Mouse (Mus musculus) lung, embryonic 14.5 days (tissue): ENCODE measurements around the gene Nars2. TPM values are rescaled to one million over a fixed set of nuclear protein-coding genes. Genes with fewer than 3 reads are reported as not detected.

ENCODE experiments used
- ATAC-seq: fragments of 200-750 bp; cut with Nextera tagmentation; 2 replicates; pipeline ENCODE4 v1.8.0; 2017; ENCODE audit warnings: mild to moderate bottlenecking, moderate TSS enrichment, moderate library complexity; ENCODE audit not compliant: insufficient read depth
- DNase-seq: peaks from one replicate; pipeline ENCODE4 v3.0.0-alpha.2; 2015
- H3K27ac ChIP-seq: fragments of 300-500 bp; sonication (generic); 2 replicates; pipeline ENCODE4 v1.5.1; 2014; ENCODE audit warnings: low read depth, mild to moderate bottlenecking, moderate library complexity
- H3K27me3 ChIP-seq: fragments of 300-500 bp; sonication (generic); 2 replicates; pipeline ENCODE4 v1.6.1; 2014; ENCODE audit warnings: low read length, control low read depth; ENCODE audit not compliant: insufficient read depth
- H3K36me3 ChIP-seq: fragments of 300-500 bp; sonication (generic); 2 replicates; pipeline ENCODE4 v1.6.1; 2014; ENCODE audit warnings: control low read depth; ENCODE audit not compliant: insufficient read depth
- H3K4me1 ChIP-seq: fragments of 300-500 bp; sonication (generic); 2 replicates; pipeline ENCODE4 v1.6.1; 2014; ENCODE audit warnings: antibody characterized with exemption, control low read depth; ENCODE audit not compliant: insufficient read depth
- H3K4me2 ChIP-seq: fragments of 300-500 bp; sonication (generic); 2 replicates; pipeline ENCODE4 v1.6.1; 2014; ENCODE audit warnings: mild to moderate bottlenecking
- H3K4me3 ChIP-seq: fragments of 300-500 bp; sonication (generic); 2 replicates; pipeline ENCODE4 v1.5.1; 2014; ENCODE audit warnings: low read depth, low read length
- H3K9ac ChIP-seq: fragments of 300-500 bp; sonication (generic); 2 replicates; pipeline ENCODE4 v1.6.1; 2014
- H3K9me3 ChIP-seq: fragments of 300-500 bp; sonication (generic); 2 replicates; pipeline ENCODE4 v1.6.1; 2016; ENCODE audit warnings: low read depth, low read length, control low read depth
- CTCF ChIP-seq: IDR thresholded peaks from 2 replicates; pipeline ENCODE4 v1.5.1; 2016; ENCODE audit warnings: antibody characterized with exemption, low read depth
- WGBS: fragments of 180-500 bp; shearing (Covaris S2); extraction: QIAGEN DNeasy Blood & Tissue Kit; methylation state at CpG from one replicate; pipeline ENCODE4 v1.1.7; 2014; 5-methylcytosine and 5-hydroxymethylcytosine counted together
- polyA plus RNA-seq: library from polyadenylated mRNA; unstranded; fragments of >200 nt; fragmentation: Nextera tagmentation; extraction: Ambion mirVana; gene quantifications from 2 replicates; pipeline ENCODE4 v1.2.1, GENCODE M21; 2014

Nars2 gene
- polyA plus RNA-seq, 1 experiment from 2014 or later: 25.4 TPM

GRCm38 (mm10) chr7:97108119-97108518, 156.8 kb downstream of the Nars2 start:
- WGBS: 88% methylated on average over 3 of the region's 3 CpGs

More at GRCm38 (mm10) chr7:97108119-97108518, 156.8 kb downstream of the Nars2 start:
- ATAC-seq (no peak), DNase-seq (no peak)
- Histone ChIP-seq H3K4me2 (no peak overlapping the region), H3K9ac (no peak overlapping the region), H3K27me3 (no peaks in the 10 kb centered on the region), H3K4me3 (no peak overlapping the region), H3K9me3 (no peaks in the 10 kb centered on the region), H3K4me1 (no peaks in the 10 kb centered on the region), H3K27ac (no peak overlapping the region), H3K36me3 (no peaks in the 10 kb centered on the region)
- no peak for TF ChIP-seq CTCF

Other genes with a start within 250 kb of the Nars2 start
- 8.4 and 9.3 TPM in 2 replicates for gene Gab2, start 130.1 kb downstream of the Nars2 start, polyA plus RNA-seq